Mouse (Mus musculus): Measurements from ENCODE around the gene Ap1m2.
A peak's percentile ranks its signal among the peaks of the same experiment; 100 is the strongest.
"Not testable (repeated sequence)": the region's sequence is repeated elsewhere in the genome, so short reads cannot be mapped to it uniquely, and the experiment has no call there.

The Ap1m2 gene

DNA sequence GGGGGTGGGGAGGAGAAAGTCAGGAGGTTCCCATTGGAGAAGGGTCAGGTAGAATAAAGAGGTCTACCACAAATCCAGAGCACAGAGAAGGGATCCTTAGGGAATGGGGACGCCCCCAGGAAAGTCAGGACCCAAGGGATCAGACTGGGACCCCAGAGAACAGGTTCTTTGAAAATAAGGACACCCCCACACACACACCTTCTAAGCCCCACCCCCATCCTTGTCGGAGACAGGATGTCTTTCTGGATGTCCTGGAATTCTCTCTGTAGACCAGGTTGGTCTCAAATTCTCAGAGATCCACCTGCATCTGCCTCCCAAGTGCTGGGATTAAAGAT lies 22.8 kb downstream of the Ap1m2 start:
- no peak for DNase-seq (ENCODE audit: low read depth, low spot score)

DNA sequence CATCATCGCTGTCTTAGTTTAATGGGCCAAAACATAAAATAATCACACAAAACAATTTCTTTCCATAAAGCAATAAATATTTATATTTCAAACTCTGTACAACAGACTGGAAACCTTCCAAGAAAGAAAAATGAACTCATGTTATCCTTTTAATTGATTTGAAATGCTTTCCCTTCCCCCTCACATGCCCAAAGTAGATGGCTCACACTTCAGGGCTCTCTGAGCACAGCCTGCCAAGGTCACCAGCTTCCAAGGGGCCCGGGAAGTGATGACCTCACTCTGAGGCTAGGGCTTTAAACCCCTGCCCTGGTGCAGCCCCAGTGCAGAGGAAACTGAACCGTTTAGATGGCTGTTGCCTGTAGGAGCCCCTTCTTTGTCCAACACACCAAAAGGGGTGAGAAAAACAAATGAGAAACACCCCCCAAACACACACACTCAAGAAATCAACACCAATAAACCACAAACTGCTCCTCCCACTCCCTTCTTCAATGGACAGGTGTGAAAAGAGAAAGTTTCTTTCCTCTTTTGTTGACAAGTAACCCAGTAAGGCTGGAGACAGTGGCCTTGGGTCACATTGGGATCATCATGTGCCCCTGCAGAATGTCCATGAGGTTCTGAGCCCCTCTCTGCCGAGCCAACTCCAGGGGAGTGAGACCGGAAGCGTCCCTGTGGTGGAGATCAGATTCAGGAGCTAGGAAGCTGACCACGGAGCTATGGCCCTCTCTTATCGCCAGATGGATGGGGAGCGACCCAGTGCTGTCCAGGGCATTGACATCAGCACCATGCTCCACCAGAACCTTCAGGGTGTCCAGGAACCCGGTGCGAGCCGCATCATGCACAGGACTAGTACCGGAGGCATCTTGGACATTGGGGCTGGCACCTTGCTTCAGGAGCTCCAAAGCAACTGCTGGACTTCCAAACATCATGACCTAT lies 23.5 kb downstream of the Ap1m2 start:
- DNase-seq (ENCODE audit: low read depth, low spot score) = peak; percentile 48

DNA sequence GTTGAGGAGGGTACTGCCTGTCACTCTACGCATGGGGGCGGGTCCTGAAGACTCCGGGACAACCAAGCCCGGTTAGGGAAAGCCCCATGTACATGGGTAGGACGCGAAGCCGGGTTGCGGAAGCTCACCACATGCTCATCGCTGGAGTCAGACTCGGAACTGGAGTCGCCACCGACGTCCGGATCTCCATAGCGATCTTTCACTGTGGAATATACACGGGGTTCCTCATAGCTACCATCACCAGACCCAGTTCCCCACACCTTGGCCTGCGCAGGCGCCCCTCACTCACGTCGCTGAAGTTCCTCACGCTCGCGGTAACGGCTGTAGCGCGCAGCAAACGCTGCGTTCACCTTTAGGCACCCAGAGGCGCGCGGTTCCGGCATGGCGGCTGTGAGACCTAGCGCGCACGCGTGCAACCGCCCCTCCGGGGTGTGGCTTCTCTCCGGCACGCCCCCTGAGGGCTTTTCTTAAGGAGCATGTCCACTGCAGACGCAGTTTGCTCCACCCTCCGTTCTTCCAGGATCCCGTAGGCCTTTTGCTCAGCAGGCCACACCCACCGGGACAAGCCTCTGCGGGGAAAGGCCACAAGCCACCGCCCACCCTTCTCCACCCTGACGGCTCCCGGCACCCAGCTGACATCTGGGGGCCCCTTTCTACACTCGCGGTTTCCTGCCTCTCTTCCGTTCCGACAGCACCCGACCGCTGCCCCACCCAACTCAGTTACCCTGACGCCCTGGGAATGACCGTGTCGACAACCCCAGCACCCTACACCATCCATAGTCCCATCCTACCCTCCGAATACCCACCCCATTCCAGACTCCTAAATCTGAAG lies 24.4 kb downstream of the Ap1m2 start, which contains the start of gene Kri1:
Kri1 (minus strand) TSS at position 399 of the 832 bp plus-strand sequence.
- peak; percentile 99 for DNase-seq (ENCODE audit: low read depth, low spot score)

DNA sequence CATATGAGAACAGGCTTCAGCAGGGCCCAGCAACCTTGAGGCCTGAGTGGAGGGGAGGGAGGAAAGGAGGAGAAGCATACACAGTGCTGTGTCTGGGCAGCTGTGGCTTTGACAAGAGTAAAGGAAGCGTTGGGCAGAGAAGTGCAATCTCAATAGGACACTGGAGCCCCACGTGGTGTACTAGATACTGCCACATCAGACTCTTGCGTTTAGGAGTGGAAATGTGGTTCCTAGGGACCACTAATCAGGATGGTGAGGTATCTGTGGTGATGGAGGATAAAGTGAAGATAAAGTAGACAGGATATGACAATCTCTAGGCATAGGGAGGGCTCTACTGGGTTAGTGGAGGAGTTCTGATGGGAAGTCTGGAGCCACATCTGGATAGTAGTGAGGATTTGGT lies 25.4 kb downstream of the Ap1m2 start:
- no peak for DNase-seq (ENCODE audit: low read depth, low spot score)

DNA sequence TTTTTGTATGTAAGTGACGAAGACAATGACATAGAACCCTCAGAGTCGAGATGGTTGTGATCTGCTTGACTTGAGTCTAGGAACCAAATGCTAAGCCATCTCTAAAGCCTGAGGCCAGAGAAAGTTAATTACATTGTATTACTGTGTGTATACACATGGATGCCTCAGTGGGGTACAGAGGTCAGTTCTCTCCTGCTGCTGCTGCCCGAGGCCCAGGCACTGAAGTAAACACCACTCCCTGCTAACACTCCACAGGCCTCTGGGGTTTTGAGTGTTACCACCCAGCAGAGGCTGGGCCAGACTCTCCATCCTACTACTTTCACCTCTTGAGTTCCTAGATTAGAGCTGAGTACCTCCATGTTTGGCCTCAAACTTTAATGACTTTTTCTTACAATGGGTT lies 28.1 kb downstream of the Ap1m2 start:
- DNase-seq (ENCODE audit: low read depth, low spot score) = no peak

DNA sequence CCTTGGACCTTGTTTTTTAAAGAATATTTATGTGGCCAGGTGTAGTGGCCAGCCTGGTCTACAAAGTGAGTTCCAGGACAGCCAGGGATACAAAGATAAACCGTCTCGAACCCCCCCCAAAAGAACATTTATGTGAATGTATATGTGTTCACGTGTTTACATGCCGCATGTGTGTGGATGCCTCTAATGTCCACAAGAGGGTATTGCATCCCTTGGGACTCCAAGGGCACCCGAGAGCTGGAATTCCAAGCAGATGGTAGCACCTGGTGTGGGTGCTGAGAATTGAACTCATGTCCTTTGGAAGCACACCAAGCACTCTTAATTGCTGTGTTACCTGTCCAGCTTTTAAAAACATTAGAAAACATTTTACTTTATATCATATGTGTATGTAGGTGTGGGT lies 28.5 kb downstream of the Ap1m2 start:
- no peak for DNase-seq (ENCODE audit: low read depth, low spot score)

DNA sequence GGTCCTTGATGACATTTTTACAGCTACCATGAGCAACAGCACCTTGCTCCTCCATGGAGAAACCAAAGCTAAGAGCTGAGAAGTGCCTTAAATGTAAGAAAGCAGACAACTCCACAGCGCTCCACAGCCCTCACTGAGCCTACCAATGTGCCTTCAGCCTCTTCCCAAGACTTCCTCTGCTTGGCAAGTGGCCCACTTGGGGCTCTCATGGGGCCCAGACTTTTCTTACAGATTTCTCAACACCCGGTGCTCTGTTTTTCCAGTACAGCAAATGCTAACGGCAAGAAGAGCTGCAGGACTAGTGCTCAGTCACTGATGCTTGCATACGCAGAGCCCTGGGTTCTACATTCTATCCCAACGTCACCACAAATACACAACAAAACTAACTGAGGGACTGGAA lies 34.4 kb downstream of the Ap1m2 start:
- DNase-seq (ENCODE audit: low read depth, low spot score) = no peak

DNA sequence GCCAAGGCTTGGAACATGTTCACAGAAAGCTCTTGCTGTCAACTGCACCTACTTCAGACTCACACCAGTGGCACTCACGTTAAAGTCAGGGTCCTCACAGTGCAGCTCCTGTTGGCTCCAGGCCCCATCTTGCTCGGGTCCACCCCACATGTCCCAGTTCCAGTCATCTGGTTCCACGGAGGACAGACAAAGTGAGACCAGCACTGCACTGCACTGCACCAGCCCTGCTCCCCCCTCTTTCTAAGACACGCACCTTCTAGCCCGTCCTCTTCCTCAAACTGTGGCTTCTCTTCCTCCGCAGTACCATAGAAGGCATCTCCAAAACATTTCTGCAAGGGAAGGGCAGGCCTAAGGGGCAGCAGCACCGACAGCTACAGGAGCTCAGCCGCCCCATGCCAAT lies 35.8 kb downstream of the Ap1m2 start:
- DNase-seq (ENCODE audit: low read depth, low spot score) = no peak

DNA sequence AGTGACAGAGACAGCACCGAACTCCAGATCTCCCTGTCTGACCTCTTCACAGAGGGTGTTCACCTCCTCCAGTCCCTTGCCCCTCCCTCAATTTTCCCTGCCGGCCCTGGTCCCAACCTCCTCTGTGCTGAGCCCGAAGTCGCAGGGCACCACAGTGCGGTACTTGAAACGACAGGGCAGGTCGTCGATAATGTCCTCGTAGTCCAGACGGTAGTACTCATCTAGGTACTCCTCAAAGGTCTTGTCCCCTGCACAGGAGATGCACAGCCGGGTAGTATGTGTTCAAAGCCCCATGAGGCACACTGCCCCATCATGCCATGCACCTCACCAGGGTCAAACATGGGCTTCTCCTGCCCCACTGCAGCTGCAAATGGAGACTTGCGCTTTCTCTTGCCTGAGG lies 36.4 kb downstream of the Ap1m2 start:
- no peak for DNase-seq (ENCODE audit: low read depth, low spot score)

DNA sequence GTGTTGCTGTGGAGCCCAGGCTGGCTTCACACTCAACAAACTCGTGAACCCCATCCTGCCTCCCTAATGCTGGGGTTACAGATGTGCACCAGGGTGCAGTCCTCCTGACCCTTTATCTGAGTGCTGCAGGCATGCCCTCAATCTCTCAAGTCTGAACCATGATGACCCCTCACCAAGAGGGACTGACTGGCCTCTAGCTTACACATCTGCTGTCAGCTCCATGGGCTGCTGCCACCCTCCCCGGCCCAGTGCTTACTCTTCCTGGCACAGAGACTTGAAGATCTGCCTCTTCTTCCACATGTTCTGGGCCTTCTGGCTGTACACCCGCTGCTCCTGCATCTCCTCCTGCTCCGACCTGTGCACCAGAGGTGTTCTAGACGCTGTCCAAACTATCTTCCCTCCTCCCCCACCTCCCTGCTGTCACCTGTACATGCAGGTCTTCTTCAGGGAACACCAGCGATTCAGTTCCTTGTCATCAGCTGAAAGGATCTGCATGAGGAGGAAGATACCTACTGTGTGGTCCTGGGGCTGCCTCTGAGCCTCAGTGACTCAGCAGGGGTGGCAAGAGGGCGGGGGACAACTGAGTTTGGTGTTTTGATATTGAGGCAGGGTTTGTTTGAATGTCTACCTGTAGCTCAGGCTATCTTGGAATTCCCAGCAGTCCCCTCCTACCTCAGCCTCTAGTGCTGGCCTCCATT lies 37.0 kb downstream of the Ap1m2 start:
- no peak for DNase-seq (ENCODE audit: low read depth, low spot score)

DNA sequence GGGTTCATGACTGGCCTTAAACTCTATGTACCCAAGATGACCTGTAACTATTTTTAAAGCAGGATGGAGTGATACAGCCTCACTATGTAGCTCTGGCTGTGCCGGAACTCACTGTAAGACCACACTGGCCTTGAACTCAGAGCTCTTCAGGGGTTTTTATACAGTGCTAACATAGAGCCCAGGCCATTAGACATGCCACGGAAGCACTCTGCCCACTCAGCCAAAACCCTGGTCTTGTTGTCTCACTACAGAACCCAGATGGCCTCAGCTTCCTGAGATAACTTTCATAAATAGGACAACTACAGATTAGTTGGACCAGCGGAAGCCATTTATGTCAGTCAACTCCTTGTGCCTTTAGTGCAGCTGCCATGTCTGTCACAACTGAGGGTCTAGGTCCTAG lies 37.8 kb downstream of the Ap1m2 start:
- no peak for DNase-seq (ENCODE audit: low read depth, low spot score)

DNA sequence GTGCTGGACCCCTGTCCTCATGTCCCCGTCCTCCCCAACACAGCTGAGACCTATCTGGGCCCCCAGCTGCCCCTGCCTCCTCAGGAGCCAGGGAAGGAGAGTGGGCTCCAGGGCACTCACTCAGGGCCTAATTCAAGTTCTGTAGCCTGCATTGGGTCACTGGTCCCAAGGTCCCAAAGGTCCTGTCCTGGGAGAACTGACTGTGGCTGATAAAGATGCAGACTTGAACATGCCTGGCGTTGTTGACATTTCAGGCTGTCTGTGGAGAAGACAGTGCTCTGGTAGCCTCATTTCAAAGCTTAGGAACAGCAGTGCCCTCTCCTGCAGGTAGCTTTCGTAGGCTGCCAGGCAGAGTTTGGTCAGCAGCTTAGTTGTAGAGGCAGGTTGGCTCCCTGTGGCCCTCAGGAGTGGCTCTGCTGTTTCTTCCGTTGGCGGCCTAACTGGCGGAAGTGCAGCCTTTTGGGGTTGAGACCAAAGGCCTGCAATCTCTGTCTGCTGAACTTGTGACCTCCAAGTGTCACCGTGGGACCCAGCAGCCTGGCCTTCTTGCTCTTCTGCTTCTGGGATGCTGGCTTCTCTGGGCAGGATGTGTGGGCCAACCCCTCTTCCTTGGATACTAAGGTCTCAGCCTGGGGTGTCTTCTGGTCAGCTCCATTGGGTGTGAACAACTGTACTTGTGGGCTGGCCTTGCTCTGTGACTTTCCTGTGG lies 38.5 kb downstream of the Ap1m2 start:
- DNase-seq (ENCODE audit: low read depth, low spot score) = no peak

DNA sequence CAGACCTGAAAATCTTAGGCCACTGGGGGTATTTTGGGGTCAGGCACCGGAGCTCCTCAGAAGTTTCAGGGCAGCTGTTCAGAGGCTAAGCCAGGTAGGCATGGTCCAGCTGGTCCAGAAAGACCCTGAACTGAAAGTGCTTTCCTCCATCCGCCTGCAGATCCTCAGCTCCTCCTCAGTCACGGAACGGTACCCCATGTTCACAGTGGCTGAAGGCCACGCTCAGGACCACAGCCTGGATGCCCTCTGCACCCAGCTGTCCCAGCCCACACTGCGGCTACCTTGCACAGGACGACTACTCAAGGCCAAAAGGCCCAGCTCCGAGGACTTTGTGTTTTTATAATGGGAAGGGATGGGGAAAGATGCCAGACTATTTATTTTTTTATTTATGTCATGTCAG lies 39.0 kb downstream of the Ap1m2 start:
- no peak for DNase-seq (ENCODE audit: low read depth, low spot score)

DNA sequence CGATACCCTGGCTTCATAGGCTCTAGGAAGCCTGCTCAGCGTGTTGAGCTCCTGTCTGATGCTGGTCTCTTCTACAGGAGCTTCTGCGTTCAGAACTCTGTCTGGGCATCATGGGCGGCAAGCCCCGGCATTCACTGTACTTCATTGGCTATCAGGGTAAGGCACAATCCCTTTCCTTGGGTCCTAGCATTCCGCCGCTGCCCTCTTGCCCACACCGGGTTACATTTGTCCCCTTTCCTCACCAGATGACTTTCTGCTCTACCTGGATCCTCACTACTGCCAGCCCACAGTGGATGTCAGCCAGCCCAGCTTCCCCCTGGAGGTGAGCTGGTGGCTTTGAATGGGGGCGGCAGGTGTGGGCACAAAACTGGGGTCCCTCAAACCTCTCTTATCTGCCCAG lies 39.7 kb downstream of the Ap1m2 start:
- DNase-seq (ENCODE audit: low read depth, low spot score) = no peak

DNA sequence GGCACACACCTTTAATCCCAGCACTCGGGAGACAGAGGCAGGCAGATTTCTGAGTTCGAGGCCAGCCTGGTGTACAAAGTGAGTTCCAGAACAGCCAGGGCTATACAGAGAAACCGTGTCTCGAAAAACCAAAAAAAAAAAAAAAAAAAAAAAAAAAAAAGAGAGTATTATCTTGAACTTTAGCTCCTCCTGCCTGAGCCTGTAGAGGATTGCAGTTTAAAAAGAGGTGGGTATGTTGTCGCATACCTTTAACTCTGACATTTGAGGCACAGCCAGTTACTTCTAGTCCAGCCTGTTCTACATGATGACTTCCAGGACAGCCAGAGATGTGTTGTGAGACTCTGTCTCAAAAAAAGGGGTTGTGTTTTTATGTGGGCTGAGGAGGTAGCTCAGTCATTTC lies 42.5 kb downstream of the Ap1m2 start:
- DNase-seq (ENCODE audit: low read depth, low spot score) = not testable (repeated sequence)

DNA sequence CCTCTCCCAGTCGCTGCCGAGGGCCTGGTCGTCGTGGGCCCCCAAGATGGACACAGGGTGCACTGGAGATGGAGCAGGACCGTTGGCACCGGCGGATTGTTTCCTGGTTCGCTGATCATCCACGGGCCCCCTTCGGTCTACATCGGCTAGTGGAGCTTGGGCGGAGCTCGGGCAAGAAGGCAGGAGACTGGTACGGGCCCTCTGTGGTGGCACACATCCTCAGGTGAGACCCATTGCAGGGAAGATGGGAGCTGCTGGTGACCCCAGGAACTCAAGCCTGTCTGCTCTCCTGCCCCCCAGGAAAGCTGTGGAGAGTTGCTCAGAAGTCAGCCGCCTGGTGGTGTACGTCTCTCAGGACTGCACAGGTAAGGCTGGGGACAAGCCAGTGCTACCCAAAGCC lies 43.8 kb downstream of the Ap1m2 start:
- no peak for DNase-seq (ENCODE audit: low read depth, low spot score)

DNA sequence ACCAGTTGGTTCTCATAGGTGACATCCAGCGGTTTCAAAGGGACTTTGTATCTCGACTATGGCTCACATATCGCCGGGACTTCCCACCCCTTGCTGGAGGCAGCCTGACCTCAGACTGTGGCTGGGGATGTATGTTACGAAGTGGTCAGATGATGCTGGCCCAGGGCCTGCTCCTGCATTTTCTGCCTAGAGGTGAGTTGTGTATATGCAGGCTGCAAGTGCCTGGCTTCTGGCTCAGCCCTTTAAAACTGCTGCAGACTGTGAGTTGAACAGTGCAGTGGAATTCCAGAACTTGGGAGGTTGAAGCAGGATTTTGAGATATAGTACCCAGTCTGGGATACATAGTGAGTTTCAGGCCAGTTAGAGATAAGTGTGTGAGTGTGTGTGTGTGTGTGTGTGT lies 45.2 kb downstream of the Ap1m2 start:
- DNase-seq (ENCODE audit: low read depth, low spot score) = peak; percentile 53

DNA sequence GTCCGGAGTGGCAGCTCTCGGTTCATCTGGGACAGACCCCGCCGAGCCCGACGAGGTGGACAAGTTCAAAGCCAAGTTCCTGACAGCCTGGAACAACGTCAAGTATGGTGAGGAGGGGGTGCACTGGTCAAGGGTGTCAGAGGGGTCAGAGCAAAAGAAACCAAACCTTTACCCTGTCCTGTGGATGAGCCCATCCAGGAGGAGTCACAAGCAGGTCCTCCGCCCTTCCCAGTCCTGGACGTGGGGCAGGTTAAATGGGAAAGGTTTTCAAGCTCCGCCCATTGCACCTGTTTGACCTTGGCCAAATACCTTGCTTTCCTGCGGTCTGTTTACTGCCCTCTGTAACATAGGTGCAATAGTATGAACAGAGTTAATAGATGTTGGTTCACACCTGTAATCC lies 46.5 kb downstream of the Ap1m2 start:
- peak; percentile 13 for DNase-seq (ENCODE audit: low read depth, low spot score)

DNA sequence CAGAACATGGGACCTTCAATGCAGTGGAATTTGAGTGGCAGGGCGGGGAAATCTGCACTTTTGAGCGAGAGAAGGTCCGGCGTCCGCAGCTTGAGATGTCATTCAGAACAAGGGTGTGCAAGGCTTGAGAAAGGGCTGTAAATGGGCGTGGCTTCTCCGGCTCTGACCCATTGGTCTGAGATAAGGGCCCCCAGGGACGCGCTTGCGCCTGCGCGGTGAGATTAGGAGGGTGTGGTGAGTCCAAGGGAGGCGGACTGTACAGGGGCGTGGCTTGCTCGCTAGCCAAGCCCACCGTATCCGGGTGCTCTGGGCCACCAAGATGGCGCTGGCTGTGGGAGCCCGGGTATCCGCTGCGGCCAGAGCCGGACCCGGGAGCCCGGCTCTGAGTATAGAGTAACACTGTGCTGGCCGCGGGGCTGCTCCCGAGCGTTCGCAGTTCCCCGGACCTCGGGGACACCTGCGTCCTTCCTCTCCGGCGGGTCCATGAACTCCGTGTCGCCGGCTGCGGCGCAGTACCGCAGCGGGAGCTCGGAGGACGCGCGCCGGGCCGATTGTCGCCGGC lies 47.1 kb downstream of the Ap1m2 start, which contains the start of gene Atg4d:
Atg4d (plus strand) TSS at position 294 of the 562 bp plus-strand sequence.
- DNase-seq (ENCODE audit: low read depth, low spot score) = peak; percentile 99

DNA sequence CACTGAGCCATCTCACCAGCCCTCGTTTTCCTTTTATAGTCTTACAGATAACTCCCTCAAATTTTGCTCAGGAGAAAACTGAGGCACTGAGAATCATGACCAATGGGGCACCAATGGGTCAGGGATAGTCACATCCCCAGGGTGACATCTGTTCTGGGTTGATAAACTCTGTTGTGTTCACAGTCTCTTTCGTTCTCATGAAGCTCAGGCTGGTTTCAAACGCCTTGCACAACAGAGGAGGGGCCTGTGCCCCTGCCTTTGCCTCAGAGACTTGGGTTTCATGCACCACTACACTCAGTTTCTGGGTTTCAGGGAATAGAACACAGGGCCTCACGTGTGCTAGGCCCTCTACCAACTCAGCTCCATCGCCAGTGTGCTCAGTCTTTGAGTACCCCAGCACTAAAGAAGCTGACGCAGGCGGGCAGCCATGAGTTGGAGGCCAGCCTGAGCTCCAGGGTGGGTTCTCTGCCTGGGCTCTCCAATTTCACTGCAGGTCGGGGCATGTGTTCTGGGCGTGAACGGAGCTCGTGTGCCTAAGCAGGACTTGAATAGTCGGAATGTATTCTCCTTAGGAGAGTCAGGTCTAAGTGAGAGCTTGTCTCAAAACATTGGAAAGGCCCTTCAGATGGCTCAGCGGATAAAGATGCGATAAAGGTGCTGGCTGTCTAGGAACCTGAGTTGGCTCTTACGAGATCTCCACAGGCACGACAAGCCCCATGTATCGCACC lies 47.7 kb downstream of the Ap1m2 start:
- peak; percentile 10 for DNase-seq (ENCODE audit: low read depth, low spot score)

All from 3T3-L1 (cell line).